Mouse (Mus musculus): ENCODE data around the gene Cdkal1. TPM values are rescaled to one million over a fixed set of nuclear protein-coding genes. Genes with fewer than 3 reads are reported as not detected.

Gene Cdkal1
- total and polyA plus RNA-seq, 3 experiments = 8.7 to 13.7 (median 9.5) TPM

- H3K36me3 ChIP-seq (replicated peaks in 1 of 2; ENCODE audit: control insufficient read depth in 1 of 2, insufficient read depth in 1 of 2, low read length in 1 of 2) = peaks cover 3 to 19% of the 10 kb centered on the region in 2 experiments
- TF ChIP-seq SMC3 (IDR thresholded peaks at IDR 0.05; ENCODE audit: low read depth, low read length) (no peak), KAT2A (IDR thresholded peaks at IDR 0.05; ENCODE audit: insufficient replicate concordance, low read length) (no peak)
- no peak overlapping the region for H3K4me3 ChIP-seq (replicated peaks in 1 of 3; ENCODE audit: low read depth in 2 of 3, low read length in 2 of 3, poor library complexity in 1 of 3)
- H3K27ac ChIP-seq (ENCODE audit: insufficient read depth, low read depth) = no peak overlapping the region
- no peaks in the 10 kb centered on the region for H3K79me2 ChIP-seq (replicated peaks; ENCODE audit: control insufficient read depth, extremely low read depth, insufficient read depth, poor library complexity, severe bottlenecking)
- in situ Hi-C loops (cut with MboI; ENCODE audit: low pct_ligation_motif_present, low pct_unique_long_range_greater_than_20kb, low sequenced_read_pairs) (no loop called here), dilution Hi-C loops (cut with MboI; ENCODE audit: extremely low pct_ligation_motif_present, extremely low pct_unique_long_range_greater_than_20kb, low sequenced_read_pairs) (no loop called here)
- no peak for DNase-seq (ENCODE audit: extremely low read depth)
- no peak overlapping the region for H3K4me2 ChIP-seq (ENCODE audit: insufficient read depth, low read depth, poor library complexity, severe bottlenecking)
- no peaks in the 10 kb centered on the region for H3K4me1 ChIP-seq (ENCODE audit: control insufficient read depth in 1 of 2, insufficient read depth in 2 of 2)
- no peak overlapping the region for H3K9ac ChIP-seq (ENCODE audit: insufficient read depth, low read depth)
- H3K27me3 ChIP-seq (replicated peaks) = no peaks in the 10 kb centered on the region
- H3K9me3 ChIP-seq (replicated peaks; ENCODE audit: low read length) = no peaks in the 10 kb centered on the region
Measured at GRCm38 (mm10) chr13:29746501-29747346, 108.8 kb downstream of the Cdkal1 start.

- DNase-seq (ENCODE audit: extremely low read depth) = no peak
- Histone ChIP-seq H3K36me3 (replicated peaks in 1 of 2; ENCODE audit: control insufficient read depth in 1 of 2, insufficient read depth in 1 of 2, low read length in 1 of 2) (peaks cover 3 to 11% of the 10 kb centered on the region in 2 experiments), H3K27me3 (replicated peaks) (no peaks in the 10 kb centered on the region), H3K79me2 (replicated peaks; ENCODE audit: control insufficient read depth, extremely low read depth, insufficient read depth, poor library complexity, severe bottlenecking) (no peaks in the 10 kb centered on the region), H3K4me3 (replicated peaks in 1 of 3; ENCODE audit: low read depth in 2 of 3, low read length in 2 of 3, poor library complexity in 1 of 3) (no peak overlapping the region), H3K27ac (ENCODE audit: insufficient read depth, low read depth) (no peak overlapping the region), H3K9me3 (replicated peaks; ENCODE audit: low read length) (no peaks in the 10 kb centered on the region), H3K4me1 (ENCODE audit: control insufficient read depth in 1 of 2, insufficient read depth in 2 of 2) (no peaks in the 10 kb centered on the region), H3K9ac (ENCODE audit: insufficient read depth, low read depth) (no peak overlapping the region), H3K4me2 (ENCODE audit: insufficient read depth, low read depth, poor library complexity, severe bottlenecking) (no peak overlapping the region)
- dilution Hi-C loops (cut with MboI; ENCODE audit: extremely low pct_ligation_motif_present, extremely low pct_unique_long_range_greater_than_20kb, low sequenced_read_pairs) (no loop called here), in situ Hi-C loops (cut with MboI; ENCODE audit: low pct_ligation_motif_present, low pct_unique_long_range_greater_than_20kb, low sequenced_read_pairs) (no loop called here)
- TF ChIP-seq SIN3A (IDR thresholded peaks at IDR 0.05; ENCODE audit: low read length) = no peak
- no peak for TF ChIP-seq ZNF384 (IDR thresholded peaks at IDR 0.05; ENCODE audit: low read depth, low read length)
- no peak for TF ChIP-seq EP300 (IDR thresholded peaks at IDR 0.05; ENCODE audit: low read length)
- no peak for TF ChIP-seq CTCF (conservative IDR thresholded peaks at IDR 0.05 in 1 of 2, IDR thresholded peaks at IDR 0.05 in 1 of 2; ENCODE audit: low read depth in 2 of 2, low read length in 2 of 2)
- TF ChIP-seq TBP (conservative IDR thresholded peaks at IDR 0.05; ENCODE audit: low read depth, low read length) = no peak
- no peak for TF ChIP-seq UBTF (IDR thresholded peaks at IDR 0.05; ENCODE audit: low read depth, low read length)
Measured at GRCm38 (mm10) chr13:29745073-29745472, 110.4 kb downstream of the Cdkal1 start.

GRCm38 (mm10) chr13:29744188-29744587 lies 111.3 kb downstream of the Cdkal1 start:
- no peaks in the 10 kb centered on the region for H3K9me3 ChIP-seq (replicated peaks; ENCODE audit: low read length)
- dilution Hi-C loops (cut with MboI; ENCODE audit: extremely low pct_ligation_motif_present, extremely low pct_unique_long_range_greater_than_20kb, low sequenced_read_pairs) = no loop called here
- peak; percentile 46 for TF ChIP-seq SMC3 (IDR thresholded peaks at IDR 0.05; ENCODE audit: low read depth, low read length)
- TF ChIP-seq CTCF (conservative IDR thresholded peaks at IDR 0.05 in 1 of 2, IDR thresholded peaks at IDR 0.05 in 1 of 2; ENCODE audit: low read depth in 2 of 2, low read length in 2 of 2) = peak; percentile 32 to 61; a peak in 3 of 4 replicates
- no peak for TF ChIP-seq TCF12 (IDR thresholded peaks at IDR 0.05; ENCODE audit: low read depth, low read length)
- peak; percentile 58 for TF ChIP-seq RAD21 (IDR thresholded peaks at IDR 0.05; ENCODE audit: low read depth, low read length)
- TF ChIP-seq MEF2A (IDR thresholded peaks at IDR 0.05; ENCODE audit: borderline replicate concordance, low read depth, low read length) = no peak
- no peak for TF ChIP-seq IRF4 (IDR thresholded peaks at IDR 0.05; ENCODE audit: low read depth, low read length)
- no peak overlapping the region for H3K4me3 ChIP-seq (replicated peaks in 1 of 3; ENCODE audit: low read depth in 2 of 3, low read length in 2 of 3, poor library complexity in 1 of 3)
- H3K79me2 ChIP-seq (replicated peaks; ENCODE audit: control insufficient read depth, extremely low read depth, insufficient read depth, poor library complexity, severe bottlenecking) = no peaks in the 10 kb centered on the region
- H3K27me3 ChIP-seq (replicated peaks) = no peaks in the 10 kb centered on the region
- in situ Hi-C loops (cut with MboI; ENCODE audit: low pct_ligation_motif_present, low pct_unique_long_range_greater_than_20kb, low sequenced_read_pairs) = no loop called here
- H3K27ac ChIP-seq (ENCODE audit: insufficient read depth, low read depth) = no peak overlapping the region
- peaks cover 0 to under 1% of the 10 kb centered on the region in 2 experiments; a peak in 1 of 4 replicates for H3K4me1 ChIP-seq (ENCODE audit: control insufficient read depth in 1 of 2, insufficient read depth in 2 of 2)
- peaks cover 3 to 8% of the 10 kb centered on the region in 2 experiments for H3K36me3 ChIP-seq (replicated peaks in 1 of 2; ENCODE audit: control insufficient read depth in 1 of 2, insufficient read depth in 1 of 2, low read length in 1 of 2)
- H3K4me2 ChIP-seq (ENCODE audit: insufficient read depth, low read depth, poor library complexity, severe bottlenecking) = no peak overlapping the region
- H3K9ac ChIP-seq (ENCODE audit: insufficient read depth, low read depth) = no peak overlapping the region
- peak; percentile 27 for DNase-seq (ENCODE audit: extremely low read depth)
